In genomic region chr8:108579808-108580207, GRCm38 (mm10) we compare ENCODE assay signal across 13 mouse cellular contexts.
"Had no signal": no experiment of that assay in that cellular context is flagged by ENCODE, and none has a peak within 500 bp of the region (broad histone marks: within the 10 kb centered on the region; RNA-seq: fewer than 3 reads in every experiment).

No protein-coding gene starts in this region.

- H3K4me2 ChIP-seq: kidney, embryonic 15.5 days; liver, embryonic 13.5 days; lung, embryonic 15.5 days; midbrain, embryonic 12.5 days; stomach, embryonic 15.5 days had no signal

- H3K9ac ChIP-seq: kidney, embryonic 15.5 days; liver, embryonic 13.5 days; liver, postnatal 0 days; lung, embryonic 15.5 days; midbrain, embryonic 12.5 days; stomach, embryonic 15.5 days had no signal

- H3K27ac ChIP-seq: kidney, embryonic 15.5 days; liver, embryonic 13.5 days; lung, embryonic 15.5 days; stomach, embryonic 15.5 days had no signal

- H3K27me3 ChIP-seq: liver, embryonic 13.5 days; lung, embryonic 15.5 days; stomach, embryonic 15.5 days had no signal

- H3K9me3 ChIP-seq: kidney, embryonic 15.5 days; liver, embryonic 13.5 days; lung, embryonic 15.5 days; midbrain, embryonic 12.5 days; stomach, embryonic 15.5 days had no signal

- ATAC-seq: liver, postnatal 0 days; midbrain, embryonic 16.5 days had no signal

- H3K36me3 ChIP-seq: kidney, embryonic 15.5 days; liver, embryonic 13.5 days; lung, embryonic 15.5 days; midbrain, embryonic 12.5 days; stomach, embryonic 15.5 days had no signal

- H3K4me3 ChIP-seq: kidney, embryonic 15.5 days; liver, embryonic 13.5 days; lung, embryonic 15.5 days; midbrain, embryonic 12.5 days; stomach, embryonic 15.5 days had no signal

- H3K4me1 ChIP-seq: stomach, embryonic 15.5 days had no signal

- DNase-seq: kidney, adult 2 months; kidney, postnatal 14 days; liver; liver, embryonic 13.5 days; liver, postnatal 0 days; right cerebral cortex, postnatal 14 days; thymus, adult 2 months; thymus, postnatal 25 days had no signal
